Mouse (Mus musculus) bone marrow, adult 2 months (tissue): ENCODE data around the gene Tmem266.

Experiments
- CTCF ChIP-seq: fragments of 200-500 bp; IDR thresholded peaks from 2 replicates; pipeline ENCODE4 v1.5.1; 2011; ENCODE audit warnings: low read length, control low read depth; ENCODE audit not compliant: control insufficient read depth, insufficient read depth
- POLR2A ChIP-seq: fragments of 200-500 bp; IDR thresholded peaks from 2 replicates; pipeline ENCODE4 v1.6.1; 2011; ENCODE audit warnings: low read depth, mild to moderate bottlenecking, control low read depth, low read length, borderline replicate concordance; ENCODE audit not compliant: control insufficient read depth

GRCm38 (mm10) chr9:55368011-55368410, 41.3 kb downstream of the Tmem266 start:
- TF ChIP-seq CTCF (no peak), POLR2A (no peak)
